Mouse (Mus musculus) intestine, embryonic 14.5 days (tissue): ENCODE data around the gene Alx3. TPM values are rescaled to one million over a fixed set of nuclear protein-coding genes. Genes with fewer than 3 reads are reported as not detected.

Source experiments
- ATAC-seq: fragments of 200-750 bp; cut with Nextera tagmentation; replicated peaks from 2 replicates; pipeline ENCODE4 v1.8.0; 2017; ENCODE audit warnings: low read depth, moderate number of reproducible peaks, moderate TSS enrichment, moderate library complexity; ENCODE audit not compliant: low FRiP score, low TSS enrichment
- DNase-seq: peaks from one replicate; pipeline ENCODE4 v3.0.0-alpha.2; 2018; ENCODE audit warnings: low spot score
- H3K27ac ChIP-seq: fragments of 300-500 bp; sonication (generic); 2 replicates; pipeline ENCODE4 v1.5.1; 2014; ENCODE audit warnings: low read depth, mild to moderate bottlenecking, control low read depth
- H3K27me3 ChIP-seq: fragments of 300-500 bp; sonication (generic); replicated peaks from 2 replicates; pipeline ENCODE4 v1.6.1; 2014; ENCODE audit warnings: low read length, control low read depth; ENCODE audit not compliant: control insufficient read depth, insufficient read depth
- H3K36me3 ChIP-seq: fragments of 300-500 bp; sonication (generic); 2 replicates; pipeline ENCODE4 v1.6.1; 2014; ENCODE audit warnings: low read length, control low read depth; ENCODE audit not compliant: control insufficient read depth, insufficient read depth
- H3K4me1 ChIP-seq: fragments of 300-500 bp; sonication (generic); replicated peaks from 2 replicates; pipeline ENCODE4 v1.6.1; 2014; ENCODE audit warnings: low read length, control low read depth, mixed read lengths; ENCODE audit not compliant: control insufficient read depth, insufficient read depth
- H3K4me2 ChIP-seq: fragments of 300-500 bp; sonication (generic); 2 replicates; pipeline ENCODE4 v1.6.1; 2014; ENCODE audit warnings: low read length
- H3K4me3 ChIP-seq: fragments of 300-500 bp; sonication (generic); 2 replicates; pipeline ENCODE4 v1.5.1; 2014; ENCODE audit warnings: low read depth, low read length, control low read depth, mixed read lengths
- H3K9ac ChIP-seq: fragments of 300-500 bp; sonication (generic); 2 replicates; pipeline ENCODE4 v1.6.1; 2014; ENCODE audit warnings: mild to moderate bottlenecking, low read length
- H3K9me3 ChIP-seq: fragments of 300-500 bp; sonication (generic); 2 replicates; pipeline ENCODE4 v1.6.1; 2016; ENCODE audit warnings: low read length, control low read depth; ENCODE audit not compliant: control insufficient read depth
- WGBS: fragments of 180-500 bp; shearing (Covaris S2); extraction: QIAGEN DNeasy Blood & Tissue Kit; methylation state at CpG from one replicate; pipeline ENCODE4 v1.1.7; 2014; 5-methylcytosine and 5-hydroxymethylcytosine counted together
- polyA plus RNA-seq: library from polyadenylated mRNA; unstranded; fragments of >200 nt; fragmentation: Nextera tagmentation; extraction: Ambion mirVana; gene quantifications from 2 replicates; pipeline ENCODE4 v1.2.1, GENCODE M21; 2014

Alx3 gene
- polyA plus RNA-seq, 1 experiment from 2014 or later, result not detected

GRCm38 (mm10) chr3:107624424-107624823 is 29.6 kb downstream of the Alx3 start:
- Histone ChIP-seq H3K4me3 (no peak overlapping the region), H3K9me3 (no peaks in the 10 kb centered on the region), H3K4me2 (no peak overlapping the region), H3K27me3 (no peaks in the 10 kb centered on the region), H3K4me1 (no peaks in the 10 kb centered on the region), H3K9ac (no peak overlapping the region), H3K27ac (no peak overlapping the region), H3K36me3 (peaks cover 79% of the 10 kb centered on the region)
- DNase-seq (no peak), ATAC-seq (no peak)
- 97% methylated on average over 8 of the region's 8 CpGs for WGBS

GRCm38 (mm10) chr3:107625536-107625935 is 30.7 kb downstream of the Alx3 start:
- no peak for DNase-seq
- Histone ChIP-seq H3K9me3 (no peaks in the 10 kb centered on the region), H3K36me3 (peaks cover 71% of the 10 kb centered on the region), H3K9ac (no peak overlapping the region), H3K27me3 (no peaks in the 10 kb centered on the region), H3K4me3 (no peak overlapping the region), H3K4me1 (peaks cover 6% of the 10 kb centered on the region; the same call in 1 of the 2 replicates), H3K4me2 (no peak overlapping the region), H3K27ac (no peak overlapping the region)
- no peak for ATAC-seq
- 93% methylated on average over 8 of the region's 8 CpGs for WGBS

GRCm38 (mm10) chr3:107626751-107627150 is 31.9 kb downstream of the Alx3 start:
- H3K27ac ChIP-seq, result no peak overlapping the region
- H3K4me2 ChIP-seq, result no peak overlapping the region
- no peak for ATAC-seq
- no peak overlapping the region for H3K9ac ChIP-seq
- peaks cover 7% of the 10 kb centered on the region; the same call in 1 of the 2 replicates for H3K4me1 ChIP-seq
- WGBS, result 93% methylated on average over 8 of the region's 8 CpGs
- DNase-seq, result no peak
- no peaks in the 10 kb centered on the region for H3K9me3 ChIP-seq
- no peaks in the 10 kb centered on the region for H3K27me3 ChIP-seq
- peaks cover 59% of the 10 kb centered on the region for H3K36me3 ChIP-seq
- no peak overlapping the region for H3K4me3 ChIP-seq

- no peak overlapping the region for H3K27ac ChIP-seq
- H3K36me3 ChIP-seq, result peaks cover 50% of the 10 kb centered on the region
- H3K9me3 ChIP-seq, result no peaks in the 10 kb centered on the region
- WGBS, result 95% methylated on average over 7 of the region's 7 CpGs
- no peak for DNase-seq
- peaks cover 7% of the 10 kb centered on the region; the same call in 1 of the 2 replicates for H3K4me1 ChIP-seq
- H3K27me3 ChIP-seq, result no peaks in the 10 kb centered on the region
- H3K4me3 ChIP-seq, result no peak overlapping the region
- H3K4me2 ChIP-seq, result no peak overlapping the region
- H3K9ac ChIP-seq, result no peak overlapping the region
- ATAC-seq, result no peak
Observed at GRCm38 (mm10) chr3:107627641-107628040, 32.8 kb downstream of the Alx3 start.

GRCm38 (mm10) chr3:107628551-107628950 is 33.7 kb downstream of the Alx3 start:
- Histone ChIP-seq H3K27me3 (no peaks in the 10 kb centered on the region), H3K4me2 (no peak overlapping the region), H3K36me3 (peaks cover 41% of the 10 kb centered on the region), H3K4me1 (peaks cover 7% of the 10 kb centered on the region; the same call in 1 of the 2 replicates), H3K9me3 (no peaks in the 10 kb centered on the region), H3K9ac (no peak overlapping the region), H3K27ac (no peak overlapping the region), H3K4me3 (no peak overlapping the region)
- no peak for DNase-seq
- 93% methylated on average over 2 of the region's 2 CpGs for WGBS
- ATAC-seq, result no peak

GRCm38 (mm10) chr3:107629411-107629810 is 34.6 kb downstream of the Alx3 start:
- peaks cover 7% of the 10 kb centered on the region; the same call in 1 of the 2 replicates for H3K4me1 ChIP-seq
- no peaks in the 10 kb centered on the region for H3K9me3 ChIP-seq
- H3K27ac ChIP-seq, result no peak overlapping the region
- ATAC-seq, result no peak
- 94% methylated on average over 4 of the region's 4 CpGs for WGBS
- H3K36me3 ChIP-seq, result peaks cover 32% of the 10 kb centered on the region
- H3K9ac ChIP-seq, result no peak overlapping the region
- no peak for DNase-seq
- H3K4me3 ChIP-seq, result no peak overlapping the region
- no peak overlapping the region for H3K4me2 ChIP-seq
- no peaks in the 10 kb centered on the region for H3K27me3 ChIP-seq

GRCm38 (mm10) chr3:107630682-107631522 is 36.1 kb downstream of the Alx3 start, which contains the start of gene Gm10961:
Gene Gm10961, plus strand, starts transcription at chr3:107631322.
- peak within 1 kb of the TSS; percentile 90 for H3K27ac ChIP-seq
- 1% methylated on average over 45 of the region's 48 CpGs for WGBS
- H3K4me3 ChIP-seq, result peak within 1 kb of the TSS; percentile 78
- H3K4me2 ChIP-seq, result peak within 1 kb of the TSS; percentile 85
- H3K27me3 ChIP-seq, result no peaks in the 10 kb centered on the region
- peak; percentile 75 for ATAC-seq
- H3K4me1 ChIP-seq, result peaks cover 7% of the 10 kb centered on the region; the same call in 1 of the 2 replicates
- peaks cover 17% of the 10 kb centered on the region for H3K36me3 ChIP-seq
- peak within 1 kb of the TSS; percentile 85 for H3K9ac ChIP-seq
- H3K9me3 ChIP-seq, result no peaks in the 10 kb centered on the region
- DNase-seq, result peak; percentile 81

- Histone ChIP-seq H3K9me3 (no peaks in the 10 kb centered on the region), H3K4me3 (peak within 1 kb of the TSS; percentile 78), H3K9ac (peak within 1 kb of the TSS; percentile 85), H3K27ac (peak within 1 kb of the TSS; percentile 90), H3K4me1 (peaks cover 7% of the 10 kb centered on the region; the same call in 1 of the 2 replicates), H3K36me3 (peaks cover 11% of the 10 kb centered on the region), H3K27me3 (no peaks in the 10 kb centered on the region), H3K4me2 (peak within 1 kb of the TSS; percentile 85)
- DNase-seq (peak; percentile 95), ATAC-seq (peak; percentile 97)
- WGBS, result under 1% methylated on average over 35 of the region's 35 CpGs
Observed at GRCm38 (mm10) chr3:107631523-107631958, 36.7 kb downstream of the Alx3 start, which contains the start of gene Strip1. Gene Strip1, minus strand, starts transcription at chr3:107631694.
